Mouse (Mus musculus): ENCODE results near the gene Ppox. TPM values are rescaled to one million over a fixed set of nuclear protein-coding genes. Genes with fewer than 3 reads are reported as not detected.
A peak's percentile ranks its signal among the peaks of the same experiment; 100 is the strongest.
"Not testable (repeated sequence)": the region's sequence is repeated elsewhere in the genome, so short reads cannot be mapped to it uniquely, and the experiment has no call there.

Gene Ppox
- 17.7 and 18.0 TPM in 2 replicates for total RNA-seq (2017)

- ATAC-seq (replicated peaks; ENCODE audit: low read depth, poor library complexity, severe bottlenecking), result peak; percentile 89
Measured at GRCm38 (mm10) chr1:171280916-171281527, at the start of gene Ppox. Gene Ppox (minus strand): TSS chr1:171281186.

- peak; percentile 13 for ATAC-seq (replicated peaks; ENCODE audit: low read depth, poor library complexity, severe bottlenecking)
Measured at GRCm38 (mm10) chr1:171330216-171330560, 49.2 kb upstream of the Ppox start.

GRCm38 (mm10) chr1:171329433-171330215 is 48.6 kb upstream of the Ppox start:
- peak; percentile 31 for ATAC-seq (replicated peaks; ENCODE audit: low read depth, poor library complexity, severe bottlenecking)

GRCm38 (mm10) chr1:171328839-171329432 is 48.0 kb upstream of the Ppox start, which contains the start of gene Dedd:
Gene Dedd (plus strand): TSS chr1:171329145.
- peak; percentile 88 for ATAC-seq (replicated peaks; ENCODE audit: low read depth, poor library complexity, severe bottlenecking)

- no peak for ATAC-seq (replicated peaks; ENCODE audit: low read depth, poor library complexity, severe bottlenecking)
Measured at GRCm38 (mm10) chr1:171328244-171328643, 47.3 kb upstream of the Ppox start.

- not testable (repeated sequence) for ATAC-seq (replicated peaks; ENCODE audit: low read depth, poor library complexity, severe bottlenecking)
Measured at GRCm38 (mm10) chr1:171326588-171326987, 45.6 kb upstream of the Ppox start.

GRCm38 (mm10) chr1:171325571-171325970 is 44.6 kb upstream of the Ppox start:
- ATAC-seq (replicated peaks; ENCODE audit: low read depth, poor library complexity, severe bottlenecking), result no peak

- 0 out of 2 replicates have a peak, but pooled peaks have one; percentile 38 for ATAC-seq (replicated peaks; ENCODE audit: low read depth, poor library complexity, severe bottlenecking)
Measured at GRCm38 (mm10) chr1:171322012-171322411, 41.0 kb upstream of the Ppox start.

- ATAC-seq (replicated peaks; ENCODE audit: low read depth, poor library complexity, severe bottlenecking), result peak; percentile 72
Measured at GRCm38 (mm10) chr1:171321415-171321814, 40.4 kb upstream of the Ppox start.

- ATAC-seq (replicated peaks; ENCODE audit: low read depth, poor library complexity, severe bottlenecking), result no peak
Measured at GRCm38 (mm10) chr1:171320151-171320550, 39.2 kb upstream of the Ppox start.

- ATAC-seq (replicated peaks; ENCODE audit: low read depth, poor library complexity, severe bottlenecking), result no peak
Measured at GRCm38 (mm10) chr1:171319748-171320147, 38.8 kb upstream of the Ppox start.

GRCm38 (mm10) chr1:171309321-171309720 is 28.3 kb upstream of the Ppox start:
- no peak for ATAC-seq (replicated peaks; ENCODE audit: low read depth, poor library complexity, severe bottlenecking)

- not testable (repeated sequence) for ATAC-seq (replicated peaks; ENCODE audit: low read depth, poor library complexity, severe bottlenecking)
Measured at GRCm38 (mm10) chr1:171306157-171306556, 25.2 kb upstream of the Ppox start.

GRCm38 (mm10) chr1:171298226-171298625 is 17.2 kb upstream of the Ppox start:
- ATAC-seq (replicated peaks; ENCODE audit: low read depth, poor library complexity, severe bottlenecking), result no peak

- ATAC-seq (replicated peaks; ENCODE audit: low read depth, poor library complexity, severe bottlenecking), result no peak
Measured at GRCm38 (mm10) chr1:171295063-171295402, 14.0 kb upstream of the Ppox start.

- ATAC-seq (replicated peaks; ENCODE audit: low read depth, poor library complexity, severe bottlenecking), result peak; percentile 99
Measured at GRCm38 (mm10) chr1:171294298-171295062, 13.5 kb upstream of the Ppox start, which contains the start of gene Ufc1. Gene Ufc1 (minus strand): TSS chr1:171295024.

- no peak for ATAC-seq (replicated peaks; ENCODE audit: low read depth, poor library complexity, severe bottlenecking)
Measured at GRCm38 (mm10) chr1:171293906-171294297, 12.9 kb upstream of the Ppox start.

GRCm38 (mm10) chr1:171293351-171293750 is 12.4 kb upstream of the Ppox start:
- ATAC-seq (replicated peaks; ENCODE audit: low read depth, poor library complexity, severe bottlenecking), result no peak

GRCm38 (mm10) chr1:171288328-171288727 is 7.3 kb upstream of the Ppox start:
- ATAC-seq (replicated peaks; ENCODE audit: low read depth, poor library complexity, severe bottlenecking), result no peak
